Mouse (Mus musculus) myocyte (in vitro differentiated cells): ENCODE data around the gene Celf5. TPM values are rescaled to one million over a fixed set of nuclear protein-coding genes. Genes with fewer than 3 reads are reported as not detected.

Source experiments
- H3K27me3 ChIP-seq: one replicate; pipeline ENCODE4 v1.6.1; 2011; ENCODE audit not compliant: control insufficient read depth, insufficient read depth, insufficient read length
- H3K36me3 ChIP-seq: one replicate; pipeline ENCODE4 v1.6.1; 2011; ENCODE audit not compliant: control insufficient read depth, insufficient read depth
- H3K4me2 ChIP-seq: one replicate; pipeline ENCODE4 v1.6.1; 2011; ENCODE audit warnings: low read depth, control low read depth
- H3K4me3 ChIP-seq: one replicate; pipeline ENCODE4 v1.5.1; 2011; ENCODE audit warnings: mild to moderate bottlenecking, control low read depth, moderate library complexity
- H3K79me2 ChIP-seq: one replicate; pipeline ENCODE4 v1.6.1; 2011; ENCODE audit not compliant: control insufficient read depth, insufficient read depth
- H3ac ChIP-seq: one replicate; pipeline ENCODE4 v1.6.1; 2011; ENCODE audit not compliant: control insufficient read depth, insufficient read length
- CEBPB ChIP-seq: IDR thresholded peaks from 2 replicates; pipeline ENCODE4 v1.6.1; 2011; ENCODE audit warnings: mild to moderate bottlenecking, moderate library complexity; ENCODE audit not compliant: poor library complexity, insufficient read depth, severe bottlenecking
- E2F4 ChIP-seq: IDR thresholded peaks from one replicate; pipeline ENCODE4 v1.6.1; 2011; ENCODE audit warnings: mild to moderate bottlenecking, control low read depth, moderate library complexity; ENCODE audit not compliant: insufficient read depth
- MAX ChIP-seq: IDR thresholded peaks from one replicate; pipeline ENCODE4 v1.6.1; 2011; ENCODE audit warnings: low read depth, mild to moderate bottlenecking, control low read depth
- MYOD1 ChIP-seq, 3 experiments: IDR thresholded peaks; one replicate each; pipeline ENCODE4 v1.6.1; 2011; ENCODE audit warnings: control low read depth in 2 of 3, low read depth in 2 of 3, mild to moderate bottlenecking in 2 of 3, moderate library complexity in 1 of 3; ENCODE audit not compliant: insufficient read length in 2 of 3, control insufficient read depth in 1 of 3
- MYOG ChIP-seq, 3 experiments: IDR thresholded peaks; one replicate each; pipeline ENCODE4 v1.6.1; 2011; ENCODE audit warnings: control low read depth in 2 of 3, low read depth in 2 of 3, mild to moderate bottlenecking in 2 of 3; ENCODE audit not compliant: insufficient read length in 2 of 3, control insufficient read depth in 1 of 3, insufficient read depth in 1 of 3
- POLR2A ChIP-seq: IDR thresholded peaks from one replicate; pipeline ENCODE4 v1.6.1; 2011; ENCODE audit warnings: low read depth, mild to moderate bottlenecking, control low read depth, moderate library complexity; ENCODE audit not compliant: insufficient read length
- POLR2AphosphoS2 ChIP-seq: IDR thresholded peaks from one replicate; pipeline ENCODE4 v1.6.1; 2011; ENCODE audit warnings: low read depth, control low read depth; ENCODE audit not compliant: insufficient read length
- REST ChIP-seq: IDR thresholded peaks from one replicate; pipeline ENCODE4 v1.6.1; 2011; ENCODE audit warnings: mild to moderate bottlenecking, control low read depth, moderate library complexity; ENCODE audit not compliant: insufficient read depth, insufficient read length
- SRF ChIP-seq: IDR thresholded peaks from one replicate; pipeline ENCODE4 v1.6.1; 2011; ENCODE audit warnings: low read depth; ENCODE audit not compliant: control insufficient read depth, insufficient read length
- TCF12 ChIP-seq: IDR thresholded peaks from one replicate; pipeline ENCODE4 v1.6.1; 2011; ENCODE audit warnings: mild to moderate bottlenecking, control low read depth; ENCODE audit not compliant: poor library complexity, insufficient read depth, severe bottlenecking
- TCF3 ChIP-seq: IDR thresholded peaks from one replicate; pipeline ENCODE4 v1.6.1; 2011; ENCODE audit warnings: low read depth, control low read depth; ENCODE audit not compliant: insufficient read length
- USF1 ChIP-seq: IDR thresholded peaks from one replicate; pipeline ENCODE4 v1.6.1; 2011; ENCODE audit warnings: low read depth, mild to moderate bottlenecking, control low read depth, moderate library complexity
- polyA plus RNA-seq: library from polyadenylated mRNA; unstranded; fragments of >200 nt; fragmentation: generic; extraction: Trizol; gene quantifications from one replicate; pipeline ENCODE4 v1.2.1, GENCODE M21; 2012; ENCODE audit warnings: missing spikeins

The Celf5 gene
- polyA plus RNA-seq, 1 experiment: 0.37 TPM

DNA sequence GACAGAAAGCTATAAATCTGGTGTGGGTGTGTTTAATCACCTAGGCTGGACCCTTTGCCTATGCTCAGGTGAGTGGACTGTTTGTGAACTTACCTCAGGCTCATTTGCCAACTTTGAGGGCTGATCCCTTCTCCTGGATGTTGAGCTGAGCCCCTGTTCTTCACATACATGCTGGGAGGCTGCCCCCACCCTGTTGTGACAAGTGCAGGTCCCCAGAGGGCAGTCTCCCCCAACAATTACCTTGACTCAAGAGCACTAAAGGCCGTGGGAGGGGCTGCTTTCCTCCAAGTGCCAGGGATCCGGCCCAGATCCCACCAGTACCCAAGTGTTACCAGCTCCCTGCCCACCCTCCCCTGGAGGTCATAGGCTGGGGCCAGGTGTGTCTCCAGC is 2.5 kb upstream of the Celf5 start:
- no peak overlapping the region for H3K4me3 ChIP-seq
- no peak overlapping the region for H3ac ChIP-seq
- TF ChIP-seq SRF: no peak
- TF ChIP-seq CEBPB: no peak
- no peak for TF ChIP-seq TCF3
- TF ChIP-seq MYOD1 (IDR thresholded peaks at IDR 0.05; ENCODE audit: control insufficient read depth in 1 of 3, insufficient read length in 2 of 3, low read depth in 2 of 3): no peak
- TF ChIP-seq REST: no peak
- TF ChIP-seq TCF12: no peak
- TF ChIP-seq POLR2AphosphoS2: no peak
- no peak for TF ChIP-seq MAX
- TF ChIP-seq MYOG (IDR thresholded peaks at IDR 0.05; ENCODE audit: control insufficient read depth in 1 of 3, insufficient read depth in 1 of 3, insufficient read length in 2 of 3, low read depth in 2 of 3): no peak
- TF ChIP-seq POLR2A: no peak
- no peak for TF ChIP-seq USF1
- no peak for TF ChIP-seq E2F4
- no peaks in the 10 kb centered on the region for H3K36me3 ChIP-seq
- peaks cover 14% of the 10 kb centered on the region for H3K27me3 ChIP-seq
- H3K4me2 ChIP-seq: no peak overlapping the region
- H3K79me2 ChIP-seq: no peaks in the 10 kb centered on the region

- no peak for TF ChIP-seq USF1
- TF ChIP-seq SRF: no peak
- TF ChIP-seq MYOD1 (IDR thresholded peaks at IDR 0.05; ENCODE audit: control insufficient read depth in 1 of 3, insufficient read length in 2 of 3, low read depth in 2 of 3): peak in 2 of 3 experiments; percentile 41 to 47
- peak; percentile 14 for TF ChIP-seq POLR2AphosphoS2
- TF ChIP-seq TCF12: no peak
- no peak for TF ChIP-seq MAX
- peak in 1 of 3 experiments; percentile 41 for TF ChIP-seq MYOG (IDR thresholded peaks at IDR 0.05; ENCODE audit: control insufficient read depth in 1 of 3, insufficient read depth in 1 of 3, insufficient read length in 2 of 3, low read depth in 2 of 3)
- no peak overlapping the region for H3K4me2 ChIP-seq
- peaks cover 14% of the 10 kb centered on the region for H3K27me3 ChIP-seq
- H3K36me3 ChIP-seq: no peaks in the 10 kb centered on the region
- no peaks in the 10 kb centered on the region for H3K79me2 ChIP-seq
- no peak overlapping the region for H3ac ChIP-seq
- no peak overlapping the region for H3K4me3 ChIP-seq
Measured at GRCm38 (mm10) chr10:81484441-81485059, 2.0 kb upstream of the Celf5 start.

DNA sequence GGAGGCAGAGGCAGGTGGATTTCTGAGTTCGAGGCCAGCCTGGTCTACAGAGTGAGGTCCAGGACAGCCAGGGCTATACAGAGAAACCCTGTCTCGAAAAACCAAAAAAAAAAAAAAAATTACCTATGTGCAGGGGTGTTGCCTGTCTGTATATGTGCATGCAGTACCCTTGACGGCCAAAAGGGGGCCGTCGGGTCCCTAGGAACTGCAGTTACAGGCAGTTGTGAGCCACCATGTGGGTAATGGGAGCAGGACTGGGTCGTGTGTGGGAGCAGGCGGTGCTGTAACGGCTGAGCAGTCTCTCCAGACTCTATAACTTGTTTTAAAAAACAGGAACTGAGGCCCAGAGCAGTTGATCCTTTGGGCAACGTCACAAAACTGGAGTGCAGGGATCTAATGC is 1.5 kb upstream of the Celf5 start:
- Histone ChIP-seq H3ac (no peak overlapping the region), H3K27me3 (peaks cover 14% of the 10 kb centered on the region), H3K36me3 (no peaks in the 10 kb centered on the region), H3K4me3 (no peak overlapping the region), H3K4me2 (no peak overlapping the region), H3K79me2 (no peaks in the 10 kb centered on the region)
- no peak for TF ChIP-seq REST
- no peak for TF ChIP-seq TCF12
- TF ChIP-seq SRF: no peak
- no peak for TF ChIP-seq POLR2A
- no peak for TF ChIP-seq POLR2AphosphoS2
- TF ChIP-seq USF1: no peak
- TF ChIP-seq MYOG (IDR thresholded peaks at IDR 0.05; ENCODE audit: control insufficient read depth in 1 of 3, insufficient read depth in 1 of 3, insufficient read length in 2 of 3, low read depth in 2 of 3): no peak
- no peak for TF ChIP-seq MAX

GRCm38 (mm10) chr10:81481605-81482532 is 640 bp downstream of the Celf5 start:
- H3K36me3 ChIP-seq: no peaks in the 10 kb centered on the region
- no peak overlapping the region for H3ac ChIP-seq
- no peak overlapping the region for H3K4me3 ChIP-seq
- H3K4me2 ChIP-seq: peak overlapping the region; percentile 66
- TF ChIP-seq MYOG (IDR thresholded peaks at IDR 0.05; ENCODE audit: control insufficient read depth in 1 of 3, insufficient read depth in 1 of 3, insufficient read length in 2 of 3, low read depth in 2 of 3): no peak
- H3K27me3 ChIP-seq: peaks cover 14% of the 10 kb centered on the region
- no peaks in the 10 kb centered on the region for H3K79me2 ChIP-seq

- no peak overlapping the region for H3K4me2 ChIP-seq
- no peak overlapping the region for H3K4me3 ChIP-seq
- no peaks in the 10 kb centered on the region for H3K36me3 ChIP-seq
- TF ChIP-seq USF1 (no peak), MYOG (IDR thresholded peaks at IDR 0.05; ENCODE audit: control insufficient read depth in 1 of 3, insufficient read depth in 1 of 3, insufficient read length in 2 of 3, low read depth in 2 of 3) (no peak), MYOD1 (IDR thresholded peaks at IDR 0.05; ENCODE audit: control insufficient read depth in 1 of 3, insufficient read length in 2 of 3, low read depth in 2 of 3) (no peak)
- no peaks in the 10 kb centered on the region for H3K79me2 ChIP-seq
- peaks cover 51% of the 10 kb centered on the region for H3K27me3 ChIP-seq
- no peak overlapping the region for H3ac ChIP-seq
Measured at GRCm38 (mm10) chr10:81474461-81474860, 8.0 kb downstream of the Celf5 start.
